ENCODE assay signal across 10 mouse cellular contexts in genomic region chr16:77060166-77060565, GRCm38 (mm10). TPM values are rescaled to one million over a fixed set of nuclear protein-coding genes. Genes with fewer than 3 reads are reported as not detected.
DNase-seq lines count a peak whose midpoint lies in the region; ATAC-seq and TF ChIP-seq lines count a peak whose summit lies in the region.
"Had no signal": no experiment of that assay in that cellular context is flagged by ENCODE, and none has a peak within 500 bp of the region (broad histone marks: within the 10 kb centered on the region; RNA-seq: fewer than 3 reads in every experiment).

No protein-coding gene starts in this region.

- no peaks in the 10 kb centered on the region for H3K36me3 ChIP-seq in heart, embryonic 11.5 days (ENCODE audit: control insufficient read depth, insufficient read depth, low read length)
- H3K36me3 ChIP-seq in midbrain, embryonic 14.5 days (ENCODE audit: control insufficient read depth, insufficient read depth, low read length) = 0 out of 2 replicates have a peak, but pooled peaks cover 17% of the 10 kb centered on the region
- peaks cover 13% of the 10 kb centered on the region; the same call in 1 of the 2 replicates for H3K36me3 ChIP-seq in forebrain, embryonic 13.5 days (ENCODE audit: poor library complexity, severe bottlenecking)

- TF ChIP-seq CTCF in gastrocnemius, adult 2 months (IDR thresholded peaks at IDR 0.05) = no peak

- H3K9ac ChIP-seq in heart, embryonic 11.5 days (ENCODE audit: low read depth, low read length) = no peak overlapping the region
- H3K9ac ChIP-seq in midbrain, embryonic 14.5 days (replicated peaks; ENCODE audit: low read length) = no peak overlapping the region
- no peak overlapping the region for H3K9ac ChIP-seq in forebrain, embryonic 13.5 days
- H3K9ac ChIP-seq: neural tube, embryonic 12.5 days had no signal

- no peak overlapping the region for H3K27ac ChIP-seq in gastrocnemius, adult 2 months
- no peak overlapping the region for H3K27ac ChIP-seq in heart, embryonic 11.5 days (ENCODE audit: low read depth, low read length)
- no peak overlapping the region for H3K27ac ChIP-seq in midbrain, embryonic 14.5 days (replicated peaks; ENCODE audit: low read depth, low read length)
- no peak overlapping the region for H3K27ac ChIP-seq in forebrain, embryonic 13.5 days
- H3K27ac ChIP-seq: neural tube, embryonic 12.5 days had no signal

- ATAC-seq in heart, embryonic 11.5 days (replicated peaks; ENCODE audit: insufficient number of reproducible peaks, low FRiP score, low TSS enrichment) = peak; percentile 80; the same call in 1 of the 2 replicates
- peak; percentile 98 for ATAC-seq in megakaryocyte-erythroid progenitor cell, adult 5-6 weeks (replicated peaks; ENCODE audit: low FRiP score, low TSS enrichment, poor library complexity, severe bottlenecking)
- no peak for ATAC-seq in midbrain, embryonic 14.5 days (ENCODE audit: low FRiP score, low TSS enrichment)
- no peak for ATAC-seq in forebrain, embryonic 13.5 days

- 71% methylated on average over 8 of the region's 8 CpGs for WGBS in heart, embryonic 11.5 days (ENCODE audit: insufficient replicate concordance)
- WGBS in midbrain, embryonic 14.5 days = 90% methylated on average over 8 of the region's 8 CpGs
- 91% methylated on average over 8 of the region's 8 CpGs for WGBS in forebrain, embryonic 13.5 days

- no peaks in the 10 kb centered on the region for H3K27me3 ChIP-seq in heart, embryonic 11.5 days (ENCODE audit: control insufficient read depth, insufficient read depth, low read length)
- H3K27me3 ChIP-seq in midbrain, embryonic 14.5 days (ENCODE audit: control insufficient read depth, insufficient read depth, low read length) = no peaks in the 10 kb centered on the region
- H3K27me3 ChIP-seq in forebrain, embryonic 13.5 days = no peaks in the 10 kb centered on the region
- H3K27me3 ChIP-seq: neural tube, embryonic 12.5 days had no signal

- no peaks in the 10 kb centered on the region for H3K9me3 ChIP-seq in heart, embryonic 11.5 days (replicated peaks; ENCODE audit: control insufficient read depth, low read length)
- no peaks in the 10 kb centered on the region for H3K9me3 ChIP-seq in midbrain, embryonic 14.5 days (ENCODE audit: control insufficient read depth, low read length)
- no peaks in the 10 kb centered on the region for H3K9me3 ChIP-seq in forebrain, embryonic 13.5 days (replicated peaks)
- H3K9me3 ChIP-seq: neural tube, embryonic 12.5 days had no signal

- intact Hi-C loops in gastrocnemius, adult 2 months (cut with DNase I) = no loop called here

- no peaks in the 10 kb centered on the region for H3K4me1 ChIP-seq in heart, embryonic 11.5 days (ENCODE audit: control insufficient read depth, insufficient read depth, low read length)
- no peaks in the 10 kb centered on the region for H3K4me1 ChIP-seq in midbrain, embryonic 14.5 days (ENCODE audit: control insufficient read depth, insufficient read depth, low read length)
- H3K4me1 ChIP-seq in forebrain, embryonic 13.5 days = peaks cover 10% of the 10 kb centered on the region
- H3K4me1 ChIP-seq: neural tube, embryonic 12.5 days had no signal

- H3K4me3 ChIP-seq in gastrocnemius, adult 2 months = no peak overlapping the region
- no peak overlapping the region for H3K4me3 ChIP-seq in heart, embryonic 11.5 days (ENCODE audit: low read depth, low read length)
- H3K4me3 ChIP-seq in midbrain, embryonic 14.5 days (replicated peaks; ENCODE audit: low read depth, low read length) = no peak overlapping the region
- no peak overlapping the region for H3K4me3 ChIP-seq in forebrain, embryonic 13.5 days
- H3K4me3 ChIP-seq: neural tube, embryonic 12.5 days had no signal

- no peak overlapping the region for H3K4me2 ChIP-seq in heart, embryonic 11.5 days
- no peak overlapping the region for H3K4me2 ChIP-seq in midbrain, embryonic 14.5 days (ENCODE audit: low read length)
- no peak overlapping the region for H3K4me2 ChIP-seq in forebrain, embryonic 13.5 days
- H3K4me2 ChIP-seq: neural tube, embryonic 12.5 days had no signal

- peak; percentile 70 for DNase-seq in gastrocnemius, adult 2 months
- DNase-seq in gastrocnemius, postnatal 4 days (ENCODE audit: low spot score in 2 of 2) = no peak
- peak; percentile 61 for DNase-seq in ES-CJ7 (ENCODE audit: low read depth, low spot score)
- DNase-seq in cerebellum, postnatal 25 days = no peak
- DNase-seq in midbrain, embryonic 14.5 days = no peak
- DNase-seq: cerebellum, adult 11 months had no signal

RNA-seq across cellular contexts. Expression of gene Usp25, which starts 46.7 kb away (rescaled TPM):
- total RNA-seq in gastrocnemius, adult 2 months (2021) = 10 to 100 TPM; 88.0 to 93.4 TPM
- 10 to 100 TPM; 64.6 to 71.6 TPM for total RNA-seq in gastrocnemius, postnatal 4 days (2021)
- polyA plus RNA-seq in heart, embryonic 11.5 days (2014; fragmentation: Nextera tagmentation; extraction: Ambion mirVana) = 29.4 and 29.9 TPM in 2 replicates
- 78.1 and 82.8 TPM in 2 replicates for total RNA-seq in megakaryocyte-erythroid progenitor cell, adult 5-6 weeks (2014; fragmentation: Nextera tagmentation)
- 103 and 106 TPM in 2 replicates for total RNA-seq in megakaryocyte-erythroid progenitor cell, adult 5-6 weeks (2017)
- polyA plus RNA-seq in midbrain, embryonic 14.5 days (2014; fragmentation: Nextera tagmentation; extraction: Ambion mirVana) = 9.1 and 14.4 TPM in 2 replicates
- polyA plus RNA-seq in forebrain, embryonic 13.5 days (2015; fragmentation: Nextera tagmentation; extraction: Ambion mirVana) = 11.4 and 12.2 TPM in 2 replicates

Comparison
In these comparisons a context has a peak if more than half of its experiments do, and no peak if none do; other contexts are left out.
1. DNase-seq: peak in gastrocnemius, adult 2 months (single experiment) and ES-CJ7 (single experiment); none in gastrocnemius, postnatal 4 days (0 of 2), cerebellum, postnatal 25 days (0 of 2) and midbrain, embryonic 14.5 days (single experiment).
2. ATAC-seq: peak in heart, embryonic 11.5 days (single experiment) and megakaryocyte-erythroid progenitor cell, adult 5-6 weeks (single experiment); none in midbrain, embryonic 14.5 days (single experiment) and forebrain, embryonic 13.5 days (single experiment).